8 mouse cellular contexts compared by ENCODE assay signal in genomic region chr8:84832034-84832717, GRCm38 (mm10). TPM values are rescaled to one million over a fixed set of nuclear protein-coding genes. Genes with fewer than 3 reads are reported as not detected.
A peak's percentile ranks its signal among the peaks of the same experiment; 100 is the strongest.
DNase-seq lines count a peak whose midpoint lies in the region; ATAC-seq and TF ChIP-seq lines count a peak whose summit lies in the region.

No protein-coding gene starts in this region.

- H3K9me3 ChIP-seq in E14TG2a.4 (ENCODE audit: low read length) = no peaks in the 10 kb centered on the region
- H3K9me3 ChIP-seq in forebrain, embryonic 13.5 days (replicated peaks) = no peaks in the 10 kb centered on the region
- H3K9me3 ChIP-seq in heart, postnatal 0 days (replicated peaks; ENCODE audit: control insufficient read depth, low read length) = no peaks in the 10 kb centered on the region
- H3K9me3 ChIP-seq in liver, postnatal 0 days (ENCODE audit: low read length) = no peaks in the 10 kb centered on the region
- H3K9me3 ChIP-seq in neural tube, embryonic 12.5 days = no peaks in the 10 kb centered on the region
- H3K9me3 ChIP-seq in stomach, postnatal 0 days (ENCODE audit: control insufficient read depth, low read length) = no peaks in the 10 kb centered on the region

- ATAC-seq in cerebellum, adult (ENCODE audit: insufficient number of reproducible peaks, low FRiP score, low TSS enrichment) = peak; percentile 73; the same call in 1 of the 2 replicates
- peak; percentile 65 for ATAC-seq in forebrain, embryonic 13.5 days
- peak; percentile 77 for ATAC-seq in heart, postnatal 0 days (ENCODE audit: insufficient read depth, low read depth)
- peak; percentile 86 for ATAC-seq in liver, postnatal 0 days
- peak; percentile 68 for ATAC-seq in neural tube, embryonic 12.5 days (ENCODE audit: low FRiP score, low read depth)
- peak; percentile 73 for ATAC-seq in stomach, postnatal 0 days (ENCODE audit: low FRiP score, low TSS enrichment)

- peaks cover 57% of the 10 kb centered on the region for H3K4me1 ChIP-seq in E14TG2a.4 (replicated peaks; ENCODE audit: low read depth, low read length)
- H3K4me1 ChIP-seq in forebrain, embryonic 13.5 days = peaks cover 45% of the 10 kb centered on the region
- H3K4me1 ChIP-seq in heart, postnatal 0 days (ENCODE audit: control insufficient read depth, insufficient read depth) = peaks cover 8% of the 10 kb centered on the region
- peaks cover 24% of the 10 kb centered on the region for H3K4me1 ChIP-seq in liver, postnatal 0 days (ENCODE audit: insufficient read depth)
- peaks cover 15% of the 10 kb centered on the region for H3K4me1 ChIP-seq in neural tube, embryonic 12.5 days
- H3K4me1 ChIP-seq in stomach, postnatal 0 days (replicated peaks; ENCODE audit: control insufficient read depth, insufficient read depth) = no peaks in the 10 kb centered on the region

- WGBS in forebrain, embryonic 13.5 days = 2% methylated on average over 59 of the region's 59 CpGs
- 1% methylated on average over 59 of the region's 59 CpGs for WGBS in heart, postnatal 0 days
- WGBS in liver, postnatal 0 days (ENCODE audit: insufficient replicate concordance) = under 1% methylated on average over 59 of the region's 59 CpGs
- 1% methylated on average over 59 of the region's 59 CpGs for WGBS in neural tube, embryonic 12.5 days
- under 1% methylated on average over 58 of the region's 59 CpGs for WGBS in stomach, postnatal 0 days

- peak overlapping the region; percentile 74 for H3K4me2 ChIP-seq in forebrain, embryonic 13.5 days
- peak overlapping the region; percentile 93 for H3K4me2 ChIP-seq in heart, postnatal 0 days (ENCODE audit: low read depth, low read length)
- H3K4me2 ChIP-seq in liver, postnatal 0 days (ENCODE audit: low read depth, low read length) = peak overlapping the region; percentile 92
- H3K4me2 ChIP-seq in neural tube, embryonic 12.5 days (replicated peaks) = peak overlapping the region; percentile 62
- peak overlapping the region; percentile 81 for H3K4me2 ChIP-seq in stomach, postnatal 0 days (replicated peaks; ENCODE audit: low read depth)

- peak overlapping the region; percentile 97 for H3K4me3 ChIP-seq in E14TG2a.4 (replicated peaks; ENCODE audit: low read length)
- H3K4me3 ChIP-seq in forebrain, embryonic 13.5 days = peak overlapping the region; percentile 88
- peak overlapping the region; percentile 72 for H3K4me3 ChIP-seq in heart, postnatal 0 days (ENCODE audit: low read depth, low read length)
- peak overlapping the region; percentile 97 for H3K4me3 ChIP-seq in liver, postnatal 0 days (ENCODE audit: low read depth, low read length)
- peak overlapping the region; percentile 81 for H3K4me3 ChIP-seq in neural tube, embryonic 12.5 days
- H3K4me3 ChIP-seq in stomach, postnatal 0 days (ENCODE audit: low read depth, low read length) = peak overlapping the region; percentile 99

- no peaks in the 10 kb centered on the region for H3K27me3 ChIP-seq in E14TG2a.4 (ENCODE audit: insufficient read depth, low read length)
- H3K27me3 ChIP-seq in forebrain, embryonic 13.5 days = no peaks in the 10 kb centered on the region
- no peaks in the 10 kb centered on the region for H3K27me3 ChIP-seq in heart, postnatal 0 days (ENCODE audit: control insufficient read depth, insufficient read depth, low read length)
- H3K27me3 ChIP-seq in liver, postnatal 0 days (ENCODE audit: insufficient read depth, low read length) = no peaks in the 10 kb centered on the region
- H3K27me3 ChIP-seq in neural tube, embryonic 12.5 days (replicated peaks) = no peaks in the 10 kb centered on the region
- no peaks in the 10 kb centered on the region for H3K27me3 ChIP-seq in stomach, postnatal 0 days (ENCODE audit: control insufficient read depth, insufficient read depth, low read length)

- DNase-seq in heart, postnatal 0 days (ENCODE audit: low spot score) = peak; percentile 71
- peak; percentile 82 to 88 for DNase-seq in kidney, postnatal 25 days
- DNase-seq in liver, postnatal 0 days = peak; percentile 92
- DNase-seq in stomach, postnatal 0 days (ENCODE audit: low spot score) = peak; percentile 85

- no peak for TF ChIP-seq CTCF in E14TG2a.4 (conservative IDR thresholded peaks at IDR 0.05; ENCODE audit: low read length)
- no peak for TF ChIP-seq CTCF in heart, postnatal 0 days (IDR thresholded peaks at IDR 0.05; ENCODE audit: low read depth)
- no peak for TF ChIP-seq CTCF in liver, postnatal 0 days (IDR thresholded peaks at IDR 0.05; ENCODE audit: low read depth)
- no peak for TF ChIP-seq CTCF in stomach, postnatal 0 days (IDR thresholded peaks at IDR 0.05; ENCODE audit: low read depth)

- H3K9ac ChIP-seq in forebrain, embryonic 13.5 days = peak overlapping the region; percentile 97
- H3K9ac ChIP-seq in heart, postnatal 0 days (replicated peaks; ENCODE audit: low read depth, low read length) = peak overlapping the region; percentile 92
- H3K9ac ChIP-seq in liver, postnatal 0 days (replicated peaks) = peak overlapping the region; percentile 99
- H3K9ac ChIP-seq in neural tube, embryonic 12.5 days = peak overlapping the region; percentile 93
- peak overlapping the region; percentile 96 for H3K9ac ChIP-seq in stomach, postnatal 0 days (ENCODE audit: low read length)

- no peak for TF ChIP-seq EP300 in heart, postnatal 0 days (IDR thresholded peaks at IDR 0.05; ENCODE audit: low read depth)
- no peak for TF ChIP-seq EP300 in liver, postnatal 0 days (IDR thresholded peaks at IDR 0.05; ENCODE audit: low read depth)
- no peak for TF ChIP-seq EP300 in stomach, postnatal 0 days (optimal IDR thresholded peaks at IDR 0.05)

- peak overlapping the region; percentile 95 for H3K27ac ChIP-seq in forebrain, embryonic 13.5 days
- peak overlapping the region; percentile 87 for H3K27ac ChIP-seq in heart, postnatal 0 days (ENCODE audit: low read depth)
- peak overlapping the region; percentile 91 for H3K27ac ChIP-seq in liver, postnatal 0 days (ENCODE audit: low read depth)
- H3K27ac ChIP-seq in neural tube, embryonic 12.5 days = peak overlapping the region; percentile 86
- H3K27ac ChIP-seq in stomach, postnatal 0 days (replicated peaks) = peak overlapping the region; percentile 95

- H3K36me3 ChIP-seq in E14TG2a.4 (ENCODE audit: insufficient read depth, low read length) = peaks cover 45% of the 10 kb centered on the region
- peaks cover 35% of the 10 kb centered on the region for H3K36me3 ChIP-seq in forebrain, embryonic 13.5 days (ENCODE audit: poor library complexity, severe bottlenecking)
- H3K36me3 ChIP-seq in heart, postnatal 0 days (replicated peaks; ENCODE audit: control insufficient read depth, insufficient read depth, low read length) = peaks cover 35% of the 10 kb centered on the region
- peaks cover 41% of the 10 kb centered on the region for H3K36me3 ChIP-seq in liver, postnatal 0 days (replicated peaks; ENCODE audit: insufficient read depth, low read length)
- H3K36me3 ChIP-seq in neural tube, embryonic 12.5 days = peaks cover 32% of the 10 kb centered on the region
- H3K36me3 ChIP-seq in stomach, postnatal 0 days (ENCODE audit: control insufficient read depth, insufficient read depth, low read length) = peaks cover 17% of the 10 kb centered on the region

RNA-seq across cellular contexts. Expression of gene Gadd45gip1, which starts 0.9 kb away (rescaled TPM):
- 42.6 and 47.0 TPM in 2 replicates for polyA plus RNA-seq in forebrain, embryonic 13.5 days (2015; fragmentation: Nextera tagmentation; extraction: Ambion mirVana)
- total RNA-seq in heart, postnatal 0 days (2014; rRNA removed; ENCODE audit: low replicate concordance) = 47.1 and 49.8 TPM in 2 replicates
- 48.1 and 50.0 TPM in 2 replicates for polyA plus RNA-seq in heart, postnatal 0 days (2015; fragmentation: Nextera tagmentation; extraction: Ambion mirVana)
- polyA plus RNA-seq in liver, postnatal 0 days (2015; fragmentation: Nextera tagmentation; extraction: Ambion mirVana) = 31.9 and 34.9 TPM in 2 replicates
- 39.7 and 40.1 TPM in 2 replicates for polyA plus RNA-seq in neural tube, embryonic 12.5 days (2016; fragmentation: Nextera tagmentation; extraction: Ambion mirVana)
- polyA plus RNA-seq in stomach, postnatal 0 days (2015; fragmentation: Nextera tagmentation; extraction: Ambion mirVana) = 38.5 and 39.3 TPM in 2 replicates

RNA-seq across cellular contexts. Expression of gene Rad23a, which starts 8.3 kb away (rescaled TPM):
- polyA plus RNA-seq in forebrain, embryonic 13.5 days (2015; fragmentation: Nextera tagmentation; extraction: Ambion mirVana) = 93.9 and 114 TPM in 2 replicates
- 89.2 and 126 TPM in 2 replicates for total RNA-seq in heart, postnatal 0 days (2014; rRNA removed; ENCODE audit: low replicate concordance)
- polyA plus RNA-seq in heart, postnatal 0 days (2015; fragmentation: Nextera tagmentation; extraction: Ambion mirVana) = 111 and 125 TPM in 2 replicates
- polyA plus RNA-seq in liver, postnatal 0 days (2015; fragmentation: Nextera tagmentation; extraction: Ambion mirVana) = 154 and 164 TPM in 2 replicates
- 89.7 and 94.8 TPM in 2 replicates for polyA plus RNA-seq in neural tube, embryonic 12.5 days (2016; fragmentation: Nextera tagmentation; extraction: Ambion mirVana)
- polyA plus RNA-seq in stomach, postnatal 0 days (2015; fragmentation: Nextera tagmentation; extraction: Ambion mirVana) = 69.8 and 70.6 TPM in 2 replicates

RNA-seq across cellular contexts. Expression of gene Dand5, which starts 9.6 kb away (rescaled TPM):
- polyA plus RNA-seq in forebrain, embryonic 13.5 days (2015; fragmentation: Nextera tagmentation; extraction: Ambion mirVana) = 7.3 and 8.2 TPM in 2 replicates
- total RNA-seq in heart, postnatal 0 days (2014; rRNA removed; ENCODE audit: low replicate concordance) = 2.1 and 15.4 TPM in 2 replicates
- polyA plus RNA-seq in heart, postnatal 0 days (2015; fragmentation: Nextera tagmentation; extraction: Ambion mirVana) = 6.2 and 8.0 TPM in 2 replicates
- polyA plus RNA-seq in liver, postnatal 0 days (2015; fragmentation: Nextera tagmentation; extraction: Ambion mirVana) = 2.4 and 2.5 TPM in 2 replicates
- polyA plus RNA-seq in neural tube, embryonic 12.5 days (2016; fragmentation: Nextera tagmentation; extraction: Ambion mirVana) = 6.5 and 8.3 TPM in 2 replicates
- 3.3 TPM in 2 replicates for polyA plus RNA-seq in stomach, postnatal 0 days (2015; fragmentation: Nextera tagmentation; extraction: Ambion mirVana)

RNA-seq across cellular contexts. Expression of gene Calr, which starts 14.6 kb away (rescaled TPM):
- polyA plus RNA-seq in forebrain, embryonic 13.5 days (2015; fragmentation: Nextera tagmentation; extraction: Ambion mirVana) = 549 and 569 TPM in 2 replicates
- total RNA-seq in heart, postnatal 0 days (2014; rRNA removed; ENCODE audit: low replicate concordance) = 211 and 235 TPM in 2 replicates
- 201 and 266 TPM in 2 replicates for polyA plus RNA-seq in heart, postnatal 0 days (2015; fragmentation: Nextera tagmentation; extraction: Ambion mirVana)
- polyA plus RNA-seq in liver, postnatal 0 days (2015; fragmentation: Nextera tagmentation; extraction: Ambion mirVana) = 331 and 375 TPM in 2 replicates
- 753 and 769 TPM in 2 replicates for polyA plus RNA-seq in neural tube, embryonic 12.5 days (2016; fragmentation: Nextera tagmentation; extraction: Ambion mirVana)
- 522 and 537 TPM in 2 replicates for polyA plus RNA-seq in stomach, postnatal 0 days (2015; fragmentation: Nextera tagmentation; extraction: Ambion mirVana)

RNA-seq across cellular contexts. Expression of gene Farsa, which starts 24.6 kb away (rescaled TPM):
- polyA plus RNA-seq in forebrain, embryonic 13.5 days (2015; fragmentation: Nextera tagmentation; extraction: Ambion mirVana) = 123 and 127 TPM in 2 replicates
- total RNA-seq in heart, postnatal 0 days (2014; rRNA removed; ENCODE audit: low replicate concordance) = 38.6 and 40.0 TPM in 2 replicates
- polyA plus RNA-seq in heart, postnatal 0 days (2015; fragmentation: Nextera tagmentation; extraction: Ambion mirVana) = 36.3 and 38.3 TPM in 2 replicates
- 30.3 and 33.6 TPM in 2 replicates for polyA plus RNA-seq in liver, postnatal 0 days (2015; fragmentation: Nextera tagmentation; extraction: Ambion mirVana)
- 108 and 110 TPM in 2 replicates for polyA plus RNA-seq in neural tube, embryonic 12.5 days (2016; fragmentation: Nextera tagmentation; extraction: Ambion mirVana)
- 43.3 and 44.3 TPM in 2 replicates for polyA plus RNA-seq in stomach, postnatal 0 days (2015; fragmentation: Nextera tagmentation; extraction: Ambion mirVana)

Comparison
In these comparisons a context has a peak if more than half of its experiments do, and no peak if none do; other contexts are left out.
1. Peak in every context shown above with its lines: DNase-seq, ATAC-seq, H3K4me3 ChIP-seq and H3K27ac ChIP-seq.